10 mouse cellular contexts compared by ENCODE assay signal in the genomic region with DNA sequence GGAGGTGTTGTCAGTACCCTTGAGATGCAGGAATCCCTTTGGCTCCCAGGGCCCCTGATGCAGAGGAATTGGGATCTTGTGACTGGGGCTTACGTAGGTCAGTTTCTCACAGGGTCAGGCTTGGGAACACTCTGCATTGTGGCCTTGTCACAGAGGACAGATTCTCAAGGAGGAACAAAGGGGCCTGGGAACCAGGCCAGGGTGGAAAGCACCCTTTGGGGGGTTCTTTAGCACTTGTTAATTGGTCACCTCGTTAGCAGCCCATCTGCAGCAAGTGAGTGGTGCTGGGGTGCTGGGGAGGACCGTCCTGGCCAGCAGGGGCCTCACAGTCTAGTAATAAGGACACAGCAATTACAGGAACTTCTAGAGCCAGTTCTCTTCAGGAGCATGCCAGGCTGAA.
DNase-seq lines count a peak whose midpoint lies in the region; ATAC-seq lines count a peak whose summit lies in the region.
"Had no signal": no experiment of that assay in that cellular context is flagged by ENCODE, and none has a peak within 500 bp of the region (broad histone marks: within the 10 kb centered on the region; RNA-seq: fewer than 3 reads in every experiment).

No protein-coding gene starts in this region.

- H3K36me3 ChIP-seq in limb, embryonic 11.5 days (ENCODE audit: control insufficient read depth, insufficient read depth, low read length): no peaks in the 10 kb centered on the region
- H3K36me3 ChIP-seq in limb, embryonic 10.5 days: no peaks in the 10 kb centered on the region
- no peaks in the 10 kb centered on the region for H3K36me3 ChIP-seq in forebrain, embryonic 12.5 days (replicated peaks)
- H3K36me3 ChIP-seq: lung, embryonic 15.5 days; neural tube, embryonic 12.5 days had no signal

- no peaks in the 10 kb centered on the region for H3K9me3 ChIP-seq in limb, embryonic 11.5 days (ENCODE audit: control insufficient read depth, low read length)
- H3K9me3 ChIP-seq in limb, embryonic 10.5 days (replicated peaks): no peaks in the 10 kb centered on the region
- no peaks in the 10 kb centered on the region for H3K9me3 ChIP-seq in forebrain, embryonic 12.5 days
- H3K9me3 ChIP-seq: lung, embryonic 15.5 days; neural tube, embryonic 12.5 days had no signal

- no peak overlapping the region for H3K9ac ChIP-seq in limb, embryonic 11.5 days (ENCODE audit: low read length)
- no peak overlapping the region for H3K9ac ChIP-seq in forebrain, embryonic 12.5 days
- H3K9ac ChIP-seq: lung, embryonic 15.5 days; neural tube, embryonic 12.5 days had no signal

- whole genome bisulfite sequencing in limb, embryonic 11.5 days: 32% methylated on average over 3 of the region's 3 CpGs
- 38% methylated on average over 3 of the region's 3 CpGs for WGBS in limb, embryonic 10.5 days
- 12% methylated on average over 3 of the region's 3 CpGs for whole genome bisulfite sequencing in forebrain, embryonic 12.5 days

- DNase-seq in limb, embryonic 11.5 days (ENCODE audit: low spot score): peak; percentile 24
- DNase-seq in limb, embryonic 10.5 days (ENCODE audit: low spot score): no peak
- DNase-seq in layer of hippocampus, adult 9-11 months: peak; percentile 84
- peak; percentile 30 to 62 for DNase-seq in right cerebral cortex, adult 2 months (ENCODE audit: low spot score in 2 of 2)
- DNase-seq in gastrocnemius, postnatal 14 days: no peak
- no peak for DNase-seq in MN1 (ENCODE audit: low spot score)

- H3K4me2 ChIP-seq in limb, embryonic 11.5 days (ENCODE audit: low read depth, severe bottlenecking): 0 out of 2 replicates have a peak overlapping the region, but pooled peaks have one; percentile 0
- no peak overlapping the region for H3K4me2 ChIP-seq in forebrain, embryonic 12.5 days
- H3K4me2 ChIP-seq: lung, embryonic 15.5 days; neural tube, embryonic 12.5 days had no signal

- H3K27me3 ChIP-seq in limb, embryonic 11.5 days (ENCODE audit: control insufficient read depth, insufficient read depth, low read length): no peaks in the 10 kb centered on the region
- H3K27me3 ChIP-seq in limb, embryonic 10.5 days (ENCODE audit: low read depth, poor library complexity, severe bottlenecking): no peaks in the 10 kb centered on the region
- H3K27me3 ChIP-seq in forebrain, embryonic 12.5 days: peaks cover 10% of the 10 kb centered on the region; the same call in 1 of the 2 replicates
- H3K27me3 ChIP-seq: lung, embryonic 15.5 days; neural tube, embryonic 12.5 days had no signal

- intact Hi-C loops in gastrocnemius, postnatal 14 days (cut with DNase I; ENCODE audit: low total_unique reads): no loop called here

- H3K4me1 ChIP-seq in limb, embryonic 11.5 days (ENCODE audit: control insufficient read depth, insufficient read depth, low read length): peaks cover 6% of the 10 kb centered on the region; the same call in 1 of the 2 replicates
- peaks cover 17% of the 10 kb centered on the region; the same call in 1 of the 2 replicates for H3K4me1 ChIP-seq in limb, embryonic 10.5 days
- H3K4me1 ChIP-seq in forebrain, embryonic 12.5 days: peaks cover 11% of the 10 kb centered on the region; the same call in 1 of the 2 replicates
- H3K4me1 ChIP-seq: neural tube, embryonic 12.5 days had no signal

- H3K4me3 ChIP-seq in limb, embryonic 11.5 days (ENCODE audit: low read depth, low read length): no peak overlapping the region
- H3K4me3 ChIP-seq in limb, embryonic 10.5 days: no peak overlapping the region
- no peak overlapping the region for H3K4me3 ChIP-seq in forebrain, embryonic 12.5 days (replicated peaks)
- H3K4me3 ChIP-seq: lung, embryonic 15.5 days; neural tube, embryonic 12.5 days had no signal

- ATAC-seq in limb, embryonic 11.5 days (ENCODE audit: insufficient number of reproducible peaks, low FRiP score, low TSS enrichment, low read depth): no peak
- peak; percentile 70; the same call in 1 of the 2 replicates for ATAC-seq in forebrain, embryonic 12.5 days (ENCODE audit: low FRiP score)

- no peak overlapping the region for H3K27ac ChIP-seq in limb, embryonic 11.5 days (replicated peaks; ENCODE audit: low read depth, low read length)
- H3K27ac ChIP-seq in limb, embryonic 10.5 days: no peak overlapping the region
- peak overlapping the region; percentile 5 for H3K27ac ChIP-seq in forebrain, embryonic 12.5 days
- H3K27ac ChIP-seq: kidney, postnatal 0 days; lung, embryonic 15.5 days; neural tube, embryonic 12.5 days had no signal

Comparison
In these comparisons a context has a peak if more than half of its experiments do, and no peak if none do; other contexts are left out.
1. DNase-seq: peak in limb, embryonic 11.5 days (single experiment), layer of hippocampus, adult 9-11 months (single experiment) and right cerebral cortex, adult 2 months (2 of 2); none in limb, embryonic 10.5 days (single experiment), gastrocnemius, postnatal 14 days (single experiment) and MN1 (single experiment).